Mouse (Mus musculus) spleen, postnatal 36 days (tissue): ENCODE results near the gene Cntnap1.
A peak's percentile ranks its signal among the peaks of the same experiment; 100 is the strongest.
"Not testable (repeated sequence)": the region's sequence is repeated elsewhere in the genome, so short reads cannot be mapped to it uniquely, and the experiment has no call there.

Experiments
- DNase-seq, 2 experiments: peaks; one replicate each; pipeline ENCODE4 v3.0.0; 2022; ENCODE audit warnings: low spot score in 2 of 2, mixed read lengths in 1 of 2

Gene Cntnap1

DNA sequence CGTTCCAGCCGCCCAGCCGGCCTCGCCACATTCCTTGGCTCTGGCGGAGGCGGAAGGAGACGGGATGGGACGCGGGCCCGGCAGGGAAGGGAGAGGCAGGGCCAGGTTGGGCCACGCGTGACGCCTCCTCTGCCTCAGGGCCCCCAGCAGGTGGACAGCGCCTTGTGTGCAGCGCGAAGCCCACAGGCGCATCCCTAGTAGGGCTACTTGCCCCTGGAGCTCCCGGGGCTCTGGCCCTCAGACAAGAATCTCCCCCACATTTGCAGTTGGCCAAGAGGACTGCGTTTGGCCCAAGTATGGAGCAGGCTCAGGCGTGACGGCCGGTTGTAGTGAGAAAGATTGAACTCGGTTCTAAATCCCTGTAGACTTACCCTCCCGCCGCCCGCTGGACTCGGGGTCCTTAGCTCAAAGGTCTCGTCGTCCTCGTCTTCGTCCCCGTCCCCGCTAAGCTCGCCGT is at the start of gene Cntnap1:
Gene Cntnap1 (plus strand): TSS at position 170 of the 457 bp plus-strand sequence.
- DNase-seq, result no peak

GRCm38 (mm10) chr11:101120545-101121188 is 49.7 kb upstream of the Cntnap1 start:
- no peak for DNase-seq

GRCm38 (mm10) chr11:101124494-101124893 is 45.8 kb upstream of the Cntnap1 start:
- DNase-seq, result not testable (repeated sequence)

DNA sequence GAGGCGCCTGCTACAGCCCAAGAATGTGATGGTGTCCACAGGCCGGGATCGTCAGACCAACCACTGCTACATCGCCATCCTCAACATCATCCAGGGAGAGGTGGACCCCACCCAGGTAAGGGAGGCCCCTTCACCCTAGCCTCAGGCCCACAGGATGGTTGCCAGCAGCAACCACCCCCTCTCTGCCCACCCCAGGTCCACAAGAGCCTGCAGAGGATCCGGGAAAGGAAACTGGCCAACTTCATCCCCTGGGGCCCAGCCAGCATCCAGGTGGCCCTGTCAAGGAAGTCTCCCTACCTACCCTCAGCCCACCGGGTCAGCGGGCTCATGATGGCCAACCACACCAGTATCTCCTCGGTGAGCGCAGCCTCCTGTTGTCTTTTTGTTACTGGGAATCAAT is 45.3 kb upstream of the Cntnap1 start:
- DNase-seq, result not testable (repeated sequence)

DNA sequence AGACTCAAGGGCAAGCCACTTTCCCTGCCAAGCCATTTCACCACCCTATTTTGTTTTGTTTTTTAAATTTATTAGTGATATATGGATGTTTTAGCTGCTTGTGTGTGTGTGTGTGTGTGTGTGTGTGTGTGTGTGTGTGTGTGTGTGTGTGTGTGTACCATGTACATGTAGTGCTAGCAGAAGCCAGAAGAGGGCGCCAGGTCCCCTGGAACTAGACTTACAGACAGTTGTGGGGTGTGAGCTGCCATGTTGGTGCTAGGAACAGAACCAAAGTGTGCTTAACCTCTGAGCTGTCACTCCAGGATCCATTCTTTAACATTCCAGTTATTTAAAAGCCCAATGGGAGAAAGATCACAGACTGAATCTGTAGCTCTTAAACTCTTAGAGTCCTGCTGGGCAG is 43.2 kb upstream of the Cntnap1 start:
- no peak for DNase-seq

DNA sequence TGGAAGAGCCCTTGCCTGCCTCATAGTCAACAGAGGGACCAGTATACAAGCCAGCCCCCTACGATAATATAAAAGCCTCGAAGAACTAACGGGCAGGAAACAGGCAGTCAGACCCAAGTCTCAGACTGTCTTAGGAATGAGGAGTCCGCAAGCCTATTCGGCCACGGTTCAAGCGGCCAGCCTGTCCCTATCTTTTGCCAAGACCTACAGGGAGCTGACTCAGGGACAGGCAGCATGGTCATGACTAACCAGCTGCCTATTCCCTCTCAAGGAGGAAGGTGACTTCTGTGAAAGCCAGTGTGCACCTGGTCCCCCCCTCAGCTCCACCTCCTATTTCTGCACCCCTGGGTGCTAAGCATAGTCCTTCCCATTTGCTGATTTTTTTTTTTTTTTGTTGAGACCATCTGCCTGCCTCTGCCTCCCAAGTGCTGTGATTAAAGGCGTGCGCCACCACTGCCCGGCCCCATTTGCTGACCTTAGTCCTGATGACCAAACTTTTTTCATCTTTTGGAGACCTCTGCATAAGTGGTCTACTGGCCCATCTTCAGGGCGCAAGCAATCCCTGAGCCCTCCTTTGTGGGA is 41.2 kb upstream of the Cntnap1 start:
- no peak for DNase-seq

DNA sequence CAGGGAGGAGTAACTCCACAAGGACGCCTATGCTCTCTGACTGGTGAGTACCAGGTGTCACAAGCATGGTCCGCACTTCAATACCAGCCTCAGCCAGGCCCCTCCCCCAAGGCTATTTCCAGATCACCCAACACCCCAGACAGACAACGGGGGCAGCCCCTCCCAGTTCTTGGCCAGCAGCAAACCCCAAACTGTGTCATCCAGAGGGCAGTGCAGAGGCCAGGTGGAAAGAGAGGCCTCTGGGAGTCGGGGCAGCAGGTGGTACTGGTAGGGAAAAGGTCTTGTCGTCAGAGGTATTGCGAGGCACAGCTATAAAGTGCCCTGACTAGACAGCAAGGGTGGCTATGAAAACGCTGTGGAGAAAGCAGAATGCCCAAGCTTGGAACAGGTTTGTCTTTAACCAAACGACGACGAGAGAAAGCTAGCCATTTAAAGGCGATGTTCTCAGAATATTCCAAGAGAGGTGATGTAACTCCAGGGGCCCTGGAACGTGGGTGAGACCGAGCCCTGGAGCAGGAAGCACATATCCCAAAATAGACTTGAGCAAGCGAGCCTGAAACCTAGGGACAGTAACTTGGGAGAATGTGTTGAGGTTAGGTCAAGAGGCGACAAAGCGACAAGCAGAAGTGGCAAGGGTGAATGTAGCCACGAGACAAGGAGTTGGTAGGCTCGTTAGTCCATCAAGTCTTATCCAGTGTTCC is 40.1 kb upstream of the Cntnap1 start:
- no peak for DNase-seq

DNA sequence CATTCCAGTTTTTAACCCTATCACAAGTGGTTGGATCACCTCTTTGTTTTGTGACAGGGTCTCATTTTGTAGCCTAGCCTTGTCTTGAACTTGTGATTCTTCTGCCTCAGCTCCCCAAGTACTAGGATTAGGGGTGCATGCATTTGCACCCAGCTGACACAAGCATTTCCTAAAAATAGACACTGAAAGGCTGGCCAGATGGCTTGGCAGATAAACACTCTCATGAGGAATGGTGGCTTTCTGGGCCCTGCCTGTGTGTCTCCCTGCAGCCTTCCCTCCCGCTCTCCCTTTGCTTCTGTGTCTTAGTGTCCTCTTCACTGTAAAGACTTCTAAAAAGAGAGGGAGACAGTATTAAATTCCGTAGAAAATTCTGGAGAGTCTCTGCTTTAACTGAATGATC is 39.1 kb upstream of the Cntnap1 start:
- no peak for DNase-seq

- no peak for DNase-seq
Measured at GRCm38 (mm10) chr11:101131701-101132100, 38.6 kb upstream of the Cntnap1 start.

GRCm38 (mm10) chr11:101133037-101133436 is 37.3 kb upstream of the Cntnap1 start:
- no peak for DNase-seq

DNA sequence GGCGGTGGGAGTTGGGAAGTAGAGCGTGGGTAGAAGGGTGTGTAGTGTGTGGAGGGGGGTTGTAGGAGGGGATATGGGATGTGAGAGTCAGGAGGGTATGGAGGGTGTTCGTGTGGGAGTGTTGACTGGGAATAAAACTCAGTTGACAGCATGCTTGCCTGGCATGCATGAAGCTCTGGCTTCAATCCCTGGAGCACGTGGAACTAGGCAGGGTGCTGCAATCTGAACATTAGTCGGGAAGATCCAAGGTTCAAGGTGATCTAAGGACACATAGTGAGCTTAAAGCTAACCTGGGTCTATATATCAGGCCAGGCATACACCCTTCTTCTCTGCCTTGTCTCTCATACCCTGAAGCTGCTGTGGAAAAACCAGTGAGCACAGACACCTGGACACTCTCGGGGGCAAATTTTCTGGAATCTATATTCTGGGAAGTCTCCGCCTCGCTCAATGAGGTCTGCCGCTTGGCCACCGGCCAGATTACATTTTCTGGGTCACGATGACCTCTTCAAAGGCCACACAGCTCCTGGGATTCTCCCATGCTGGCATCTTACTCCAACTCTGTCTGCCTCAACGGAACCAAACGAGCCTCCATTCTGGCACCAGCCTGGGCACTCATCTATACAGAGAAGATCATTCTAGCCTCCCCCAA is 36.0 kb upstream of the Cntnap1 start:
- no peak for DNase-seq

DNA sequence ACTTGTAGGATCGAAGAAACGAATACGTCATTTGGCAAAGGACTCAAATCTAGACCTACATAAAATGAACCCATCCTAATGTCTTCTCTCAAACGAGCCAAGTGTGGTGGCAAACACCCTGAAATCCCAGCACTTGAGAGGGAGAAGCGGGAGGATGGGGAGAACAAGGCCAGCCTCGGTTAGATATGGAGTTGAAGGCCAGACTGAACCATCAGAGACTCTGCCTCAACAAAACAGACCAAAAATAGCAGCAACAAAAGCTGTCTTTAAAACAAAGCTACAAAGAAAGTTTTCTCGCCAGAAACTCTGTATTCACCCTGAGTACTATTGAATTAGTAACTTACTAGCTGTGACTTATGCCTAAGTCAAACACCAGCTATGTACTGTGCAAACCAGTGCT is 33.3 kb upstream of the Cntnap1 start:
- no peak for DNase-seq

GRCm38 (mm10) chr11:101138536-101139181 is 31.7 kb upstream of the Cntnap1 start:
- no peak for DNase-seq

DNA sequence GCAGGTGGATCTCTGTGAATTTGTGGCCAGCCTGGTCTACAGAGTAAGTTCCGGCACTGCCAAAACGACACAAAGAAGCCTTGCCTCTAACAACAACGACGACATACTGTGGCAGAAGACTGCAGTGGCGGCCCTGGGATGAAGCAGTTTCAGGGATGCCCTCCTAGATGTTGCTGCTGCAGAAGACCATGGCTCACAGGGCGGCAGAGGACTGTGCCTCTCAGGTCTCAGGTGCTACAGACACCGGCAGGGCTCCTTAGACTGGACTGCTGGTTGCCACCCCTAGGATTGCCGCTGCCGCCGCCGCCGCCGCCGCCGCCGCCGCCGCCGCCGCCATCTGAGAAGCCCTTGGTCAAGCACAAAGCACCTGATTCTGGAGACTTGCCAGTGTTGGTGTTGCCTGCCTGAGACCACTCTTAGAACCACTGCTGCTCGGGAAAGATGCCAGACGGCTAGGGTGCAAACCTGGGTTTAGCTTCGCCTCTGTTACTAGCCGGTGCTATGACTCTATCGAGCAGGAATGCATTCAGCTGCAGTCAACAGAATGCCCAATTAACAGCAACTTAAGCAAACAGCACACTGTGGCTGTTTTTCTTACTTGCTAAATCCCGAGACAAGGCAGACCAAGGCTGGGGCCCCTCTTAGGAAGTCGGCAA is 30.0 kb upstream of the Cntnap1 start:
- DNase-seq, result no peak

DNA sequence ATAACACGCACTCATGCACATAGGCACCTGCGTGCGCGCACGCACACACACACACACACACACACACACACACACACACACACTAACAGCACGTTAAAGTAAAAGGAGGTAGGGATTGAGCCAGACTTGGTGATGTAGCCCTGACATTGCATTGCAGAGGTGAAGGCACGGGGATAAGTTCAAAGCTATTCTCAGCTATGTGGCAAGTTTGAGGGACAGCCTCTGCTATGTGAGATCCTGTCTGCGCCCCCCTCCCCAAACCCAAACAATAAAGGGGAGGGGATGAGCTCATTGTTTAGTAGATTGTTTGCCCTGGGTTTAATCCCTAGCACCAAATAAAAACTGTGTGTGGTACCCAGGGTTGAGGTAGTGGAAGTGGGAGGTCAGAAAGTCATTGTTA is 29.2 kb upstream of the Cntnap1 start:
- no peak for DNase-seq

DNA sequence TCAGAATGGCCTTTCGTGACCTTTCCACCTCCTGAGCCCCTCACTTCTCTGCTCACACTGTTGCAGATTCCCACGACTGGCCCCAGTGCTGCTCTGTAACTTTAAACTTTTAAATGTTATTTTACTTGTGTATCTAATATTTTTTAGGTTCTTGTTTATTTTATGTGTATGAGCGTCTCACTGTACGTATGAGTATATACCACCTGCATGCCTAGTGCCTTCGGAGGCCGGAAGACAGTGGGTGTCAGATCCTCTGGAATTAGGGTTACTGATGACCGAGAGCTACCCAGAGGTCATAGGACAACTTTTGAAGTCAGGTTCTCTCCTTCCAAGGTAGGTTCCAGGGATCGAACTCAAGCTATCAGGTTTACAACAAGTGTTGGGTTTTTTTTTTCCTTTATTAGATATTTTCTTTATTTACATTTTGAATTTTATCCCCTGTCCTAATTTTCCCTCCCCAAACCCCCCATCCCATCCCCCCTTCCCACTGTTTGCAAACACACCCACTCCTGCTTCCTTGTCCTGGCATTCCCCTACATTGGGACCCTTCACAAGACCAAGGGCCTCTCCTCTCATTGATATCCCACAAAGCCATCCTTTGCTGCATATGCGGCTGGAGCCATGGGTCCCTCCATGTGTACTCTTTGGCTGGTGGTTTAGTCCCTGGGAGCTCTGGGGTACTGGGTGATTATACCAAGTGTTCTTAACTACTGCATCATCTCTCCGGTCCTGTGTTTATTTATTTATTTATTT is 27.9 kb upstream of the Cntnap1 start:
- no peak for DNase-seq

- peak; percentile 65 to 66 for DNase-seq
Measured at GRCm38 (mm10) chr11:101143338-101144225, 26.7 kb upstream of the Cntnap1 start.

DNA sequence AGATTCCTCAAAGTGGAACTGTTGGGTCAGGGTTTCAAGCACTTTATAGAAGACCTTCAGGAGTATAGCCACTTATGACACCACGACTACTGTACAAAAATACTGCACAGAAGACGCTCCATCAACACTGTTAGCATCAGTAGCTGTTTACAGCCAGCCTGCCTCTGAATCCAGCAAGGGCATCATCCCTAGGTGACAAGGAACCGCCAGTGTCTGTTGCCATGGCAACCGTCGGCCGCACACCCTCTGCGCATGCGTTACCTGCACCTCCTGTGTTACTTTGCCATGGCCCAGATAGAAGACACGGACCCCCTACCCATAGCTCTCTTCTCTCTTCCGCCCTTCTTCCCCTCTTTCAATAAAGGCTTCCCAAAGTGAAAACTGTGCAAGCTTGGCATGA is 23.9 kb upstream of the Cntnap1 start:
- DNase-seq, result no peak

GRCm38 (mm10) chr11:101148751-101149150 is 21.6 kb upstream of the Cntnap1 start:
- DNase-seq, result no peak
